Mouse (Mus musculus) midbrain, embryonic 12.5 days (tissue): ENCODE data around the gene Fbxo39. TPM values are rescaled to one million over a fixed set of nuclear protein-coding genes. Genes with fewer than 3 reads are reported as not detected.
"Not testable (repeated sequence)": the region's sequence is repeated elsewhere in the genome, so short reads cannot be mapped to it uniquely, and the experiment has no call there.

Experiments
- ATAC-seq: fragments of 200-750 bp; cut with Nextera tagmentation; 2 replicates; pipeline ENCODE4 v1.8.0; 2017; ENCODE audit warnings: low read depth, moderate TSS enrichment, moderate library complexity; ENCODE audit not compliant: low FRiP score
- H3K27ac ChIP-seq: fragments of 300-500 bp; sonication (generic); replicated peaks from 2 replicates; pipeline ENCODE4 v1.5.1; 2016; ENCODE audit warnings: mild to moderate bottlenecking
- H3K27me3 ChIP-seq: fragments of 300-500 bp; sonication (generic); 2 replicates; pipeline ENCODE4 v1.6.1; 2016; ENCODE audit warnings: mild to moderate bottlenecking
- H3K36me3 ChIP-seq: fragments of 300-500 bp; sonication (generic); 2 replicates; pipeline ENCODE4 v1.6.1; 2016
- H3K4me1 ChIP-seq: fragments of 300-500 bp; sonication (generic); 2 replicates; pipeline ENCODE4 v1.6.1; 2016
- H3K4me2 ChIP-seq: fragments of 300-500 bp; sonication (generic); replicated peaks from 2 replicates; pipeline ENCODE4 v1.6.1; 2016; ENCODE audit warnings: mild to moderate bottlenecking, moderate library complexity
- H3K4me3 ChIP-seq: fragments of 300-500 bp; sonication (generic); 2 replicates; pipeline ENCODE4 v1.5.1; 2016; ENCODE audit warnings: mild to moderate bottlenecking
- H3K9ac ChIP-seq: fragments of 300-500 bp; sonication (generic); replicated peaks from 2 replicates; pipeline ENCODE4 v1.6.1; 2016; ENCODE audit warnings: mild to moderate bottlenecking, moderate library complexity
- H3K9me3 ChIP-seq: fragments of 300-500 bp; sonication (generic); 2 replicates; pipeline ENCODE4 v1.6.1; 2016; ENCODE audit warnings: mild to moderate bottlenecking
- WGBS: fragments of 180-500 bp; shearing (Covaris S2); methylation state at CpG from one replicate; pipeline ENCODE4 v1.1.7; 2016; 5-methylcytosine and 5-hydroxymethylcytosine counted together
- polyA plus RNA-seq: library from polyadenylated mRNA; unstranded; fragments of >200 nt; fragmentation: Nextera tagmentation; extraction: Ambion mirVana; gene quantifications from 2 replicates; pipeline ENCODE4 v1.2.1, GENCODE M21; 2016

The Fbxo39 gene
- polyA plus RNA-seq, 1 experiment from 2014 or later, result not detected

DNA sequence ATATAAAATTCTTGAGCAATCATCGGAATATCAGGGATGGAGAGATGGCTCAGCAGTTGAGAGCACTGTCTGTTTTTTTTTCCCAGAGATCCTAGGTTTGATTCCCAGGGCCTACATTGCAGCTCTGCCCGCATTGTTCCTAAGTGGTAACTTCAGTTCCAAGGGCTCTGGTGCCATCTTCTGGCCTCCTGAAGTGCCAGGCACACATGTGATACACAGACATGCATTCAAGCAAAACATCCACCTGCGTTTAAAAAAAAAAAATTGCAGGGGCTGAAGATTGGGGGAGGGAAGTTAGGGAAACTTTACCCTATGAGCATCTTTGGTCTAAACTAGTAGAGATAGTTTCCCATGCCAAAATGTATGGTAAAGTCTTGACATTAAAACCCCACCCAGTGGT, 10.2 kb downstream of the Fbxo39 start:
- ATAC-seq, result no peak
- Histone ChIP-seq H3K4me2 (no peak overlapping the region), H3K4me1 (no peaks in the 10 kb centered on the region), H3K4me3 (no peak overlapping the region), H3K9me3 (no peaks in the 10 kb centered on the region), H3K36me3 (no peaks in the 10 kb centered on the region), H3K27me3 (no peaks in the 10 kb centered on the region), H3K27ac (no peak overlapping the region), H3K9ac (no peak overlapping the region)
- 63% methylated on average over 3 of the region's 3 CpGs for WGBS

DNA sequence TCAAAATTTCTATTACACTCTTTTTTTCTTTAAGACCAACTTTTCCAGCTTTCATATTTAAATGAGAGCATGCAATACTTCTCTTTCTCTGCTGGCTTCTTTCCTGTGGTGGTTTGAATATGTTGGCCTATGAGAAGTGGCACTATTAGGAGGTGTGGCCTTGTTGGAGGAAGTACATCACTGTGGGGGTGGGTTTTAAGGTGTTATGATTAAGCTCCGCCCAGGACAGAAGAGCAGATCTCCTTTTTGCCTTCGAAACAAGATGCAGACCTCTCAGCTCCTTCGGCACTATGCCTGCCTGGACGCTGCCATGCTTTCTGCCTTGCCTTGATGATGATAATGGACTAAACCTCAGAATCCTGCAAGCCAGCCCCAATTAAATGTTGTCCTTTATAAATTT, 11.5 kb downstream of the Fbxo39 start:
- Histone ChIP-seq H3K4me1 (no peaks in the 10 kb centered on the region), H3K4me2 (no peak overlapping the region), H3K27me3 (no peaks in the 10 kb centered on the region), H3K36me3 (no peaks in the 10 kb centered on the region), H3K27ac (no peak overlapping the region), H3K4me3 (no peak overlapping the region), H3K9ac (no peak overlapping the region), H3K9me3 (no peaks in the 10 kb centered on the region)
- ATAC-seq, result no peak
- 90% methylated on average over 4 of the region's 4 CpGs for WGBS

DNA sequence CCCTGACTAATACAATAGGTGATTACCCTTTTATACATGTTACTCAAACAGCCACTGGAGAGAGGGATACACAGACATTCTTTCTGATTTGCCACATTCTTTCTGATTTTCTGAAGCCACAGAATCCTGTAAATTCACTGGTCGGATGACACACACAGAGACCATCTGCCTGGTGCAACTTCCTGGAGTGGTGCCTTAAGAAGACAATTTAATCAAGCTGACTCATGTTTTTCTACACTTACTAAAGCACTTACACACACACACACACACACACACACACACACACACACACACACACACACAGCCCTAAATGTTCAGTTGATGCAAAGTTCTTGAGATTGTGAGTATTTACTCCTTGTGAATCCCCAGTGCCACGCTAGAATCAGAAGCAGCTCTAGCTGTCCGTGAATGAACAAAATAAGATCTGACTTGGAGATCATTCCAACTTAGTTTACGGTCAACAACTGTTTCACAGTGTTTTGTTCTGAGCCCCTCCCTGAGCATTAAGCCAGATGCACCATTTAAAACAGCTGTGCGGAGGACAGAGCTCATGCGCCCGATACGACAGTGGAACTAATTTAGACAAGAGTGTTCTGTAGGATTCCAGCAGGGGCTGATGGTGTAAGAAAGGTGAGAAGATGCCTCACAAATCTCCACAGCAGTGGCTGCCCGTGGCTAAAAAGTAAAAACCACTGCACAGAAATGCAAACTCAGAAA, 18.9 kb downstream of the Fbxo39 start:
- ATAC-seq, result no peak
- Histone ChIP-seq H3K4me3 (no peak overlapping the region), H3K4me1 (peaks cover under 1% of the 10 kb centered on the region), H3K27ac (no peak overlapping the region), H3K27me3 (no peaks in the 10 kb centered on the region), H3K4me2 (no peak overlapping the region), H3K36me3 (no peaks in the 10 kb centered on the region), H3K9me3 (no peaks in the 10 kb centered on the region), H3K9ac (no peak overlapping the region)
- 73% methylated on average over 9 of the region's 9 CpGs for WGBS

DNA sequence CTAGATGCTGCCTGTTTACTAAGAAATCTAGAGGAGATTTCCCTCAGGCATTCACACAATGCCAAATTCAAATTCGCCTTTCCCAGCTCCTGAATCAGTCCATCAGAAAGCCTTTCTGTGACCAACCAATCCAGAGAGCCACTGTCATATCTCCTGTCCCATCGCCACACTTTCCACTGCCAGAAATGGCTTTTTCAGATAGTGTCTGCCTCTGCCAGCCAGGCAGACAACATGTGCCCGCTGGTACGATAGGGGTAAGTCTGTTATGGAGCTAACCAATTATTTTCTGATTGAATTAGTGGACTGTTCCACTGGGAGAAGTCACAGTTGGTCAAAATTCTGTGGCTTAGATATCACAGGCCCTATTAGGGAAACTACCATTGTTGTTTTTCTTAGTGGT, 20.4 kb downstream of the Fbxo39 start:
- H3K27me3 ChIP-seq, result no peaks in the 10 kb centered on the region
- H3K27ac ChIP-seq, result no peak overlapping the region
- ATAC-seq, result no peak
- 87% methylated on average over 4 of the region's 4 CpGs for WGBS
- H3K4me2 ChIP-seq, result no peak overlapping the region
- no peaks in the 10 kb centered on the region for H3K9me3 ChIP-seq
- H3K9ac ChIP-seq, result no peak overlapping the region
- no peak overlapping the region for H3K4me3 ChIP-seq
- peaks cover 10% of the 10 kb centered on the region for H3K4me1 ChIP-seq
- H3K36me3 ChIP-seq, result no peaks in the 10 kb centered on the region

DNA sequence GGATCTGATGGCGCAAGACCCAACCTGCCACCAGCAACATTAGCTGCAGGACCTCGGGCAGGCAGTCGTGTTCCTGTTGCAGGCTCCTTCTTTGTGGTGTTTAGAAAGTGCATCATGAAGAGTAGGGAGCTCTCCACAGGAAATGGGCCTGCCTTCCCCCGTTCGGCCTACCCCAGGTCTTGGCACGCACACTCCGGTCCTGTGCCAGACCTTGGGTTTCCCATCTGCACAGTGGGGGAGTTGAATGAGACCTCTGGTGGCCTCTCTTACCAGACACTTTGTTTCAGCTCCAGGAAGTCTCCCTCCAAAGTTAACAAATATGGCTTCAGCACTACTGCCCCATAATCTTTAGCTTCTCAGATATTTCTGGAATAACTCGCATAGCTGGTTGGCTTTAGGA, 22.5 kb downstream of the Fbxo39 start:
- H3K27ac ChIP-seq, result no peak overlapping the region
- WGBS, result 91% methylated on average over 8 of the region's 8 CpGs
- ATAC-seq, result no peak

DNA sequence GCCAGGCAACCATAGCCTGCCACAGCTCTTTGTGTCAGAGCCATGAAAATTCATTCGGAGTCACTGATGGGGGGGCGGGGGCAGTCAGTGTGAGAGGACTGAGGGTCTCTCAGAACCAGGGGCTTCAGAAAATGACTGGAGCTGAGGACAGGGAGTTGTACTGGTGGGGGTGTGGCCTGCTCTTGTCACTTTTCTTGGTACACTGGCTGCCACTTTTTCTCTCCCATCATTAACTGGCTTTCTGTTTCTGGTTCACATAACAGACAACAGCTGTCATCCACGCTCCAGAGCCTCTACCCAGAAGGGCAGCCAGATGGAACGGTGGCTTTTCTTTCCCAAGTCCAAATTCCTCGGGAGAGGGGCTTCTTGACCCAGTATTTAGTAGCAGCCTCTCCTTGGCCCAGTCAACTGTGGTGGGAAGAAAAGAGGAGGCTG, 24.2 kb downstream of the Fbxo39 start:
- H3K4me1 ChIP-seq, result peaks cover 10% of the 10 kb centered on the region
- no peak overlapping the region for H3K4me3 ChIP-seq
- WGBS, result 18% methylated on average over 5 of the region's 5 CpGs
- H3K27ac ChIP-seq, result 0 out of 2 replicates have a peak overlapping the region, but pooled peaks have one; percentile 8
- 0 out of 2 replicates have a peak overlapping the region, but pooled peaks have one; percentile 17 for H3K9ac ChIP-seq
- no peaks in the 10 kb centered on the region for H3K9me3 ChIP-seq
- H3K27me3 ChIP-seq, result no peaks in the 10 kb centered on the region
- H3K36me3 ChIP-seq, result no peaks in the 10 kb centered on the region
- peak; percentile 41; the same call in 1 of the 2 replicates for ATAC-seq
- H3K4me2 ChIP-seq, result no peak overlapping the region

More for the DNA sequence above, 22.5 kb downstream of the Fbxo39 start:
- Histone ChIP-seq H3K9ac (no peak overlapping the region), H3K9me3 (no peaks in the 10 kb centered on the region), H3K4me2 (no peak overlapping the region), H3K27me3 (no peaks in the 10 kb centered on the region), H3K36me3 (no peaks in the 10 kb centered on the region), H3K4me3 (no peak overlapping the region), H3K4me1 (peaks cover 10% of the 10 kb centered on the region)

DNA sequence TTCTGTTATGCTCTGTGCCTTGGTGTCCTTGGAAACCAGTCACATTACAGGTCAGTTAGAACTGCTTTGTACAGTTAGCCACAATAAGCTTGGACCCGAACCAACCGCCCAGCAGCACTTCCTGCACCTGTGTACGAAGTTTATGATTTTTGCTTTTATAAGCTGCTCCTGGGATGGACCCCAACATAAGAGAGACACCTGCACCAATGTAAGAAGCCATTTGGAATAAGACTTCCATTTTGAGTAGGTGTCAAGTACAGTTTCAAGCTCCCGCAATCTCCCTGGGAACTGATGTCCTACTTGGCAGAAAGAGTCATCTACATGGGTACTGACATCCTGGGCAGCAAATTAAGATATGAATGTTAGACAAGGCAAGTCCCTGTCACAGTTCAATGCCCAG, 25.5 kb downstream of the Fbxo39 start:
- no peak overlapping the region for H3K4me2 ChIP-seq

DNA sequence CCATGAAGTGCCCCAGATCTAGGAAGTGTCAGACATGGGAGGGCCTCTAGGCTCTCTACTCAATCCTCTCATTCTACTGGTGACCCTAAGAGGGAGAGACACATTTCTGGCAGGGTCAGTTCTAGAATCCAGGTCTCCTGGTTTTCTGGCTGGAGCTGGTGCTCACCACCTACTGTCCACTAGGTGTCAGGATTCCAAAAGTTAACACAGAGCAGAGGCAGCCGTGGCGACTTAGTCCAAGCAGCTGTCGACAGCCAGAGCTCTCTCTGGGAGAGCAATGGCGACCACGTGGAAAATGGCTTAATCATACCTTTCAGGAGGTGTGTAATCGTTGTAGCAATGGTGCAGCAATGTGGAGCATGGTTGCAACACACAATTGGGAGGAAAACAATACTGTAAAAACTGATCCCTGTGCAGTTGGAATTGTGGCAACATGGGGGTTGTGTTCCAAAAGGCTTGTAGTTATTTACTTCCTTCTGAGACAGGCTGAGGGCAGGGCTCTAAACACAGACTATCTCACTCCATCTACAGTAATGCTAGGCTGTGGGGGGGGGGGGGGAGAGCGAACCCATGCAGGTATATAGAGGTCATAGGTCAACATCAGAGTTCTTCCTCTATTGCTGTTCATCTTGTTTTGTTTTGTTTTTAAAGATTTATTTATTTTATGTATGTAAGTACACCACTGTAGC, 28.4 kb downstream of the Fbxo39 start:
- WGBS, result 8% methylated on average over 7 of the region's 7 CpGs
- peak; percentile 77 for ATAC-seq
- no peak overlapping the region for H3K9ac ChIP-seq
- H3K4me1 ChIP-seq, result peaks cover 10% of the 10 kb centered on the region
- H3K27me3 ChIP-seq, result no peaks in the 10 kb centered on the region
- H3K4me2 ChIP-seq, result no peak overlapping the region
- no peaks in the 10 kb centered on the region for H3K36me3 ChIP-seq
- no peak overlapping the region for H3K4me3 ChIP-seq
- H3K27ac ChIP-seq, result no peak overlapping the region
- H3K9me3 ChIP-seq, result no peaks in the 10 kb centered on the region

More for the DNA sequence above, 25.5 kb downstream of the Fbxo39 start:
- no peaks in the 10 kb centered on the region for H3K27me3 ChIP-seq
- no peak overlapping the region for H3K4me3 ChIP-seq
- WGBS, result 79% methylated on average over 4 of the region's 4 CpGs
- no peak overlapping the region for H3K27ac ChIP-seq
- peaks cover 10% of the 10 kb centered on the region for H3K4me1 ChIP-seq
- no peak overlapping the region for H3K9ac ChIP-seq
- no peak for ATAC-seq
- H3K36me3 ChIP-seq, result no peaks in the 10 kb centered on the region
- no peaks in the 10 kb centered on the region for H3K9me3 ChIP-seq

DNA sequence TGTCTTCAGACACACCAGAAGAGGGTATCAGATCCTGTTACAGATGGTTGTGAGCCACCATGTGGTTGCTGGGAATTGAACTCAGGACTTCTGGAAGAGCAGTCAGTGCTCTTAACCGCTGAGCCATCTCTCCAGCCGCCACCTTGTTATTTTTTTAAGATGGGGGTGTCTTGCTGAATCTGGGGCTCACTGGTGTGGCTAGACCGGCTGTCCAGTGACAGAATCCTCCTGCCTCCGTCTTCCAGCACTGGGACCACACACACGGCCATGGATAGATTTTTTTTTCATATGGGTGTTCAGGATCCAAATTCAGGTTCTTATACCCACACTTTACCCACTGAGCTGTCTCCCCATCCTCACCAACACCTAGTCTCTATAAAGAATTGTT, 29.0 kb downstream of the Fbxo39 start:
- not testable (repeated sequence) for H3K4me1 ChIP-seq, H3K9me3 ChIP-seq, H3K4me2 ChIP-seq, H3K27ac ChIP-seq, H3K4me3 ChIP-seq, H3K36me3 ChIP-seq, ATAC-seq, H3K9ac ChIP-seq, H3K27me3 ChIP-seq
- 92% methylated on average over 5 of the region's 5 CpGs for whole genome bisulfite sequencing

DNA sequence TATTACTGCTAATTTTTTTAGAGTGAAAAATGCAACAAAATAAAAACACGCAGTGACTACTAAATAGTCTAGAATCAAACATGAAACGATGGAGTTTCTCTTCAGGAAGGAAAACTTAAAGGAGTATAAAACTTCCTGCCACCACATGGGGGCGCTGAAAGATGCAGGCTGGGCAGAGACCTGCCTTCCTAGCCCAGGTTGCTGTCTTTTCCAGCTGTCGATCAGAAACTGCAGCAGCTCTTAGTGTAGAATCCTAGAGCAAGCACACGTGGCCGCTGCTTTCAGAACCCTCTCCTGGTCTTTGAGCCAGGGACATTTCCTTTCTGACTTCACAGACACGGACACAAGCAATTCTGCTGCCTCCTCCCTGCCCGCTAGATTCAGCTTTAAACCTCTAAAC, 29.7 kb downstream of the Fbxo39 start:
- H3K36me3 ChIP-seq, result no peaks in the 10 kb centered on the region
- no peak overlapping the region for H3K9ac ChIP-seq
- no peak for ATAC-seq
- no peaks in the 10 kb centered on the region for H3K9me3 ChIP-seq
- whole genome bisulfite sequencing, result 33% methylated on average over 8 of the region's 8 CpGs
- H3K4me2 ChIP-seq, result no peak overlapping the region
- no peak overlapping the region for H3K4me3 ChIP-seq
- H3K27me3 ChIP-seq, result no peaks in the 10 kb centered on the region
- peaks cover 2% of the 10 kb centered on the region; the same call in 1 of the 2 replicates for H3K4me1 ChIP-seq
- no peak overlapping the region for H3K27ac ChIP-seq

DNA sequence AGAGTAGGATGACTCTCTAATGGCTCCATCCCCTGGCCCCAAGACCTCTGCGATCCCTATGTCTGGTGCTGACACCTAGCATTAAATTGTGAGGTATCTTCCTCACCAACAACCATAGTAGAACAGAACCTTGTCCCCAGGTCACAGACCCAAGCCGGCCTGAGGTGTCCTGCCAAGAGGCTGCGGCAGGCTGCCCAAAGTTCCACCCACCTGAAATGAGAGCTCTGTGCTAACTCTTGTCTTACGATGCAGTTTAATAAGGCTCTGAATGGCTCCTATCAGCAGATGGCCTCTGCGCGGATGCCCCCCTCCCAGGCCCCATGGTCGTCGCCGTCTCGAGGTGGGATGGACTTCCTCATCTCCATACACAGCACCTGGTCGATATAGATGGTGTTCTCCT, 30.2 kb downstream of the Fbxo39 start:
- Histone ChIP-seq H3K27me3 (no peaks in the 10 kb centered on the region), H3K36me3 (no peaks in the 10 kb centered on the region), H3K9ac (no peak overlapping the region), H3K4me1 (no peaks in the 10 kb centered on the region), H3K4me2 (no peak overlapping the region), H3K27ac (no peak overlapping the region), H3K9me3 (no peaks in the 10 kb centered on the region), H3K4me3 (no peak overlapping the region)
- ATAC-seq, result no peak
- WGBS, result 90% methylated on average over 11 of the region's 11 CpGs

DNA sequence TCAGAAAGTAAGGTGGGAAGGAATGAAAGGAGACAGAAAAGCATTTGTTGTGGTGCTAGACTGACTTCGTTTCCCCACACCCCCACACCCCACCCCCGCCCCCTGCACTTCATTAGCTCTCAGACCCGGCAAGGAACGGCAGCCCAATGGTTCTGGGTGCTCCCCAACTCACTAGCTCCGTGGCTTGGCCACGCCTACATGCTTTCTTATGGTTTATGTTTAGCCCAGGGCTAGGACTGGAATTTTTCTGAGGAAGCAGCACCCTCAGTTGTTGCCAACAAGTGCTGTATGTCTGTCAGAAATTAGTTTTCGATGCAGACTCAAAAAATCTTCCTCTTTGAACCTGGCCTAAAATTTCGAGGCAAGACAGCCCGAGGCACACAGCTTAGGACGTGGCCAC, 34.3 kb downstream of the Fbxo39 start:
- Histone ChIP-seq H3K27ac (no peak overlapping the region), H3K36me3 (no peaks in the 10 kb centered on the region), H3K4me2 (no peak overlapping the region), H3K27me3 (no peaks in the 10 kb centered on the region), H3K4me3 (no peak overlapping the region), H3K4me1 (no peaks in the 10 kb centered on the region), H3K9ac (no peak overlapping the region), H3K9me3 (no peaks in the 10 kb centered on the region)
- 64% methylated on average over 10 of the region's 10 CpGs for WGBS
- no peak for ATAC-seq
